Mouse (Mus musculus) heart, postnatal 0 days (tissue): ENCODE results near the gene Jarid2. TPM values are rescaled to one million over a fixed set of nuclear protein-coding genes. Genes with fewer than 3 reads are reported as not detected.

Experiments used
- ATAC-seq: fragments of 200-750 bp; cut with Nextera tagmentation; 2 replicates; pipeline ENCODE4 v1.8.0; 2017; ENCODE audit warnings: low read depth, moderate number of reproducible peaks, moderate library complexity; ENCODE audit not compliant: insufficient read depth
- DNase-seq: peaks from one replicate; pipeline ENCODE4 v3.0.0-alpha.2; 2016; ENCODE audit warnings: low spot score
- H3K27ac ChIP-seq: fragments of 300-500 bp; sonication (generic); 2 replicates; pipeline ENCODE4 v1.5.1; 2014; ENCODE audit warnings: low read depth, mild to moderate bottlenecking
- H3K27me3 ChIP-seq: fragments of 300-500 bp; sonication (generic); 2 replicates; pipeline ENCODE4 v1.6.1; 2014; ENCODE audit warnings: low read length, mixed read lengths; ENCODE audit not compliant: control insufficient read depth, insufficient read depth
- H3K36me3 ChIP-seq: fragments of 300-500 bp; sonication (generic); replicated peaks from 2 replicates; pipeline ENCODE4 v1.6.1; 2014; ENCODE audit warnings: low read length, mixed read lengths; ENCODE audit not compliant: control insufficient read depth, insufficient read depth
- H3K4me1 ChIP-seq: fragments of 300-500 bp; sonication (generic); 2 replicates; pipeline ENCODE4 v1.6.1; 2014; ENCODE audit warnings: antibody characterized with exemption; ENCODE audit not compliant: control insufficient read depth, insufficient read depth
- H3K4me2 ChIP-seq: fragments of 300-500 bp; sonication (generic); 2 replicates; pipeline ENCODE4 v1.6.1; 2014; ENCODE audit warnings: low read depth, mild to moderate bottlenecking, low read length, moderate library complexity
- H3K4me3 ChIP-seq: fragments of 300-500 bp; sonication (generic); 2 replicates; pipeline ENCODE4 v1.5.1; 2014; ENCODE audit warnings: low read depth, low read length
- H3K9ac ChIP-seq: fragments of 300-500 bp; sonication (generic); replicated peaks from 2 replicates; pipeline ENCODE4 v1.6.1; 2014; ENCODE audit warnings: low read depth, low read length, mixed read lengths
- H3K9me3 ChIP-seq: fragments of 300-500 bp; sonication (generic); replicated peaks from 2 replicates; pipeline ENCODE4 v1.6.1; 2016; ENCODE audit warnings: low read length; ENCODE audit not compliant: control insufficient read depth
- CTCF ChIP-seq: IDR thresholded peaks from 2 replicates; pipeline ENCODE4 v1.5.1; 2016; ENCODE audit warnings: antibody characterized with exemption, control low read depth, low read depth
- EP300 ChIP-seq: IDR thresholded peaks from 2 replicates; pipeline ENCODE4 v1.6.1; 2016; ENCODE audit warnings: antibody characterized with exemption, low read depth
- WGBS: fragments of 180-500 bp; shearing (Covaris S2); extraction: QIAGEN DNeasy Blood & Tissue Kit; methylation state at CpG from one replicate; pipeline ENCODE4 v1.1.7; 2014; 5-methylcytosine and 5-hydroxymethylcytosine counted together
- polyA plus RNA-seq: library from polyadenylated mRNA; unstranded; fragments of >200 nt; fragmentation: Nextera tagmentation; extraction: Ambion mirVana; gene quantifications from 2 replicates; pipeline ENCODE4 v1.2.1, GENCODE M21; 2015
- total RNA-seq: library from RNA; depleted of rRNA; stranded (reverse); fragments of >200 nt; gene quantifications from 2 replicates; pipeline ENCODE4 v1.2.3, GENCODE M21; 2014; ENCODE audit warnings: low replicate concordance

Gene Jarid2
- total and polyA plus RNA-seq, 2 experiments from 2014 or later: 10.2 to 17.7 TPM

GRCm38 (mm10) chr13:44886221-44886620, 156.9 kb downstream of the Jarid2 start:
- peaks cover 9% of the 10 kb centered on the region; the same call in 1 of the 2 replicates for H3K4me1 ChIP-seq
- no peak overlapping the region for H3K4me2 ChIP-seq
- H3K36me3 ChIP-seq: peaks cover 9% of the 10 kb centered on the region
- WGBS: 85% methylated on average over 2 of the region's 2 CpGs
- ATAC-seq (no peak), DNase-seq (no peak)
- H3K9me3 ChIP-seq: no peaks in the 10 kb centered on the region
- H3K27ac ChIP-seq: no peak overlapping the region
- H3K4me3 ChIP-seq: no peak overlapping the region
- H3K9ac ChIP-seq: no peak overlapping the region
- TF ChIP-seq EP300: no peak
- no peak for TF ChIP-seq CTCF
- H3K27me3 ChIP-seq: no peaks in the 10 kb centered on the region

GRCm38 (mm10) chr13:44890612-44891011, 161.3 kb downstream of the Jarid2 start:
- H3K27ac ChIP-seq: no peak overlapping the region
- no peak for ATAC-seq
- H3K4me3 ChIP-seq: no peak overlapping the region
- TF ChIP-seq CTCF (no peak), EP300 (no peak)
- H3K9me3 ChIP-seq: no peaks in the 10 kb centered on the region
- H3K9ac ChIP-seq: no peak overlapping the region
- DNase-seq: no peak
- peaks cover 18% of the 10 kb centered on the region for H3K4me1 ChIP-seq
- H3K4me2 ChIP-seq: no peak overlapping the region
- H3K27me3 ChIP-seq: no peaks in the 10 kb centered on the region
- 60% methylated on average over 2 of the region's 2 CpGs for WGBS
- peaks cover 7% of the 10 kb centered on the region for H3K36me3 ChIP-seq

GRCm38 (mm10) chr13:44891813-44892730, 162.8 kb downstream of the Jarid2 start:
- Histone ChIP-seq H3K4me2 (no peak overlapping the region), H3K4me3 (no peak overlapping the region), H3K4me1 (peaks cover 18% of the 10 kb centered on the region), H3K36me3 (peaks cover 18% of the 10 kb centered on the region), H3K27me3 (no peaks in the 10 kb centered on the region), H3K9ac (no peak overlapping the region), H3K9me3 (no peaks in the 10 kb centered on the region), H3K27ac (no peak overlapping the region)
- DNase-seq: no peak
- WGBS: 65% methylated on average over 5 of the region's 5 CpGs
- ATAC-seq: no peak
- TF ChIP-seq EP300: no peak
- TF ChIP-seq CTCF: no peak

- no peak for TF ChIP-seq CTCF
- no peak for TF ChIP-seq EP300
- no peak overlapping the region for H3K9ac ChIP-seq
- H3K4me2 ChIP-seq: no peak overlapping the region
- H3K9me3 ChIP-seq: no peaks in the 10 kb centered on the region
- H3K27ac ChIP-seq: no peak overlapping the region
- peaks cover 31% of the 10 kb centered on the region for H3K36me3 ChIP-seq
- peaks cover 8% of the 10 kb centered on the region for H3K4me1 ChIP-seq
- WGBS: 91% methylated on average over 12 of the region's 12 CpGs
- DNase-seq: no peak
- ATAC-seq: no peak
- H3K27me3 ChIP-seq: no peaks in the 10 kb centered on the region
- no peak overlapping the region for H3K4me3 ChIP-seq
These were observed 166.9 kb downstream of the Jarid2 start for GRCm38 (mm10) chr13:44896211-44896610.

- Histone ChIP-seq H3K27ac (no peak overlapping the region), H3K4me1 (no peaks in the 10 kb centered on the region), H3K9me3 (no peaks in the 10 kb centered on the region), H3K9ac (no peak overlapping the region), H3K4me2 (no peak overlapping the region), H3K36me3 (peaks cover 54% of the 10 kb centered on the region), H3K27me3 (no peaks in the 10 kb centered on the region), H3K4me3 (no peak overlapping the region)
- DNase-seq: no peak
- no peak for ATAC-seq
- 89% methylated on average over 6 of the region's 6 CpGs for WGBS
- TF ChIP-seq CTCF (no peak), EP300 (no peak)
These were observed 173.0 kb downstream of the Jarid2 start for GRCm38 (mm10) chr13:44902299-44902698.
